Mouse (Mus musculus) brain, embryonic 14.5 days (tissue): ENCODE results near the gene Fibp.

Experiments
- CTCF ChIP-seq: fragments of 200-500 bp; IDR thresholded peaks from 2 replicates; pipeline ENCODE4 v1.5.1; 2012; ENCODE audit warnings: inconsistent platforms, mild to moderate bottlenecking, moderate library complexity, borderline replicate concordance; ENCODE audit not compliant: insufficient read depth, insufficient read length; ENCODE audit errors: extremely low read depth
- POLR2A ChIP-seq: fragments of 200-500 bp; IDR thresholded peaks from 2 replicates; pipeline ENCODE4 v1.6.1; 2012; ENCODE audit warnings: mild to moderate bottlenecking, inconsistent platforms, borderline replicate concordance; ENCODE audit not compliant: poor library complexity, insufficient read depth, insufficient read length, severe bottlenecking; ENCODE audit errors: extremely low read depth

DNA sequence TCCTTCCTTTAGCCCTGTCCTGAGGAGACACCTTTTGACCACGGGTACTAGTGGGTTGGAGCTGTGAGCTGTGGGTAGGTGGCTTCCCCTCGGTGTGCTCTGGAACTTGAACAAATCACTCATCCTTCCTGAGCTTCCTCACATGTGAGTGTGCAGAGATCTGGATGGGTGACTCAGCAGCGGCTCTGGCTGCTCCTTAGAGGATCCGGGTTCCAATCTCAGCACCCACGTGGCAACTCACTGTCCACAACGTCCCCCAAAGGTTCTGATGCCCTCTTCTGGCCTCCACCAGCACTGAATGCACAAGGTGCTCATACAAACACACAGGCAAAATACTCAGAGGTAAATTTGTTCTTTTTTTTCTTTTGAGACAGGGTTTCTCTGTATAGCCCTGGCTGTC lies 8.6 kb upstream of the Fibp start:
- TF ChIP-seq POLR2A = no peak
- no peak for TF ChIP-seq CTCF
